Mouse (Mus musculus) urinary bladder, adult 2 months (tissue): ENCODE data around the gene Dnase1. TPM values are rescaled to one million over a fixed set of nuclear protein-coding genes. Genes with fewer than 3 reads are reported as not detected.
"Not testable (repeated sequence)": the region's sequence is repeated elsewhere in the genome, so short reads cannot be mapped to it uniquely, and the experiment has no call there.

Experiments
- DNase-seq: peaks from one replicate; pipeline ENCODE4 v3.0.0; 2022; ENCODE audit warnings: low spot score
- polyA plus RNA-seq: library from polyadenylated mRNA; depleted of rRNA; stranded (reverse); fragments of >200 nt; gene quantifications from 2 replicates; pipeline ENCODE4 v1.2.3, GENCODE M21; 2012; rRNA removed

The Dnase1 gene
- polyA plus RNA-seq, 1 experiment, result not detected

DNA sequence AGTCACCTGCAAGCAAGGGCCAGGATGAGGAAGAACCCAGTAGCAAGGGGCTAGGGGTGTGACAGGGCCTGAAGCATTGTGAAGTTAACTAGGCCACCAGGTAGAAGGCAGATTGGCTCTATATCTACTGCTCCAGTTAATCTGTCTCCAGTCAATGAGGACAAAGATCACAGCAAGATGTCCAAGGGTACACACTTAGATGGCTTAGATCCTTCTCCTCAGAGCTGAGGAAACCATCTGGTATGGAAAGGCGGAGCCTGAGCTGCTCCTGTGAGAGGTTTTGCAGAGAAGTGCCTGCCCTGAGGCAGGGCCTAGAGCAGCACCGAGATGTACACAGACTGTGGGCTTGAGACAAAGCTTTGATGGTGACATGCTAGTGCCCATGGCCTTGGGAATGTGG is 7.4 kb downstream of the Dnase1 start:
- DNase-seq, result no peak

DNA sequence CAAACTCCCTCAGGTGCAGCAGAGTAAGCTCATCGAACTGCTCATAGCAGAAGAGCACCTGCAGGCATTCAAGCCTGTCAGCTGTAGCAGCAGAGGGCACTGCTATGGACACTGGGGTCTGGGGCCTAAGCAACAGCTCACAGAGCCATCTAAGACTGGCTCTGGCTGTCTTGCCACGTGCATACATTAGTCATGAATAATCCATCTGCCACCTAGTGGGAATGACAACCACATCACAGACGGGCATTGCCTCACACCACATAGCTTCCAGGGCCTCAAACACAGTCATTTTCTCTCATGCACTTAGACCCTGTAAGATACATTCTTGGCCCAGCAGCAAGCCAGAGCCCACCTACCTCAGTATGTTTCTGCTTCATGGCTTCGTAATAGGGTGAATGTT is 8.8 kb downstream of the Dnase1 start:
- no peak for DNase-seq

DNA sequence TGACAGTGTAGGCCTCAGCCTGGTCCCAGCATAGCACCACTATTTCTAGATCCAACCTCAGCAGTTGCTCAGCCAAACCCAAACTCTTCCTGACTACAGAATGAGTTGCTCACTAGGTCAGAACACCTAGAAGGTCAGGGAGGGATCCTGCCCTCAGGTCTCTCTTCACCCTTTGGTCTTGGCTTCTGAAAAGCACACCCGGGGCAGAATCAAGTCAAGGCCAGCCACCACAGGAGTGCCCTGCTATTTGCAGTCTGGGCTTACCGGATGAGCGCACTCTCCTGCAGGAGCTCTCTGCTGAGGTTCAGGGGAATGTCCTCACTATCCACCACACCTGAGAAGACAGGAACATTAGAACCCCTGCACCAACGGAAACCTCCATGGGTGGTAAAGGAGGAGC is 15.9 kb downstream of the Dnase1 start:
- no peak for DNase-seq

- DNase-seq, result no peak
Measured at GRCm38 (mm10) chr16:4053811-4054210, 17.1 kb downstream of the Dnase1 start.

DNA sequence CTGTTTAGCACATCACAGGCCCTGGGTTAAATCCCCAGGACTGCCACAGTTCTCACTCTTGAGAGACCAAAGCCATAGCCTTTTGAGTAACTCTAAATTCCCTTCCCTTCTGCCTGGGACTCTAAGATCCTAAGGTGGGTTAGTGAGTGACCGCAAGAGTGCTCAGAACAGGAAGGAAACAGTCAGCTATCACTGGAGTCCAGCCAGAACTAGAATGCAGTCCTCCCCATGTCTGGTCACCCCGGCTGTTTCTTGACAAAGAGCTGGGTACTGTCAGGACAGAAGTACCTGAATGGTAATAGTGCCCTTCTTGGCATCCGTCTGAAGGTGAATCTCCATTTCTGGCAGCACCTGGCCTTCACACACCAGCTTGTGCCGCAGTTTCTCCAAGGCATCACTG is 28.2 kb downstream of the Dnase1 start:
- no peak for DNase-seq

GRCm38 (mm10) chr16:4068588-4068987 is 31.8 kb downstream of the Dnase1 start:
- DNase-seq, result no peak

DNA sequence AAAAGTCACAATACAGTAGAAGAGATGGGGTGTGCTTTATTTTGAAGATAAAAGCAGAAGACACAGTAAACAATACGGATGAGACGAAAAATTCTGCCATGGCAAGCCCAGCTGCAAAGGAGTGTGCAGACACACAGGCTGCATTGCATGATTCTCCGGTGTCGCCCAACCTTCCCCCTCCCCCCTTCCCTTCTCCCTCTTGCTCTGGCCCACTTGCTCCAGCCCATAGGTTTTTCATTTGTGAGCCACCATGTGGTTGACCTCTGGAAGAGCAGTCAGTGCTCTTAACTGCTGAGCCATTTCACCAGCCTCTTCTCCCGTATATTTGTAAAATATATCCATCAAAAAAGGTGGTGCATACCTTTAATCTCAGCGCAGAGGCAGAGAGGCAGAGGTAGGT is 37.6 kb downstream of the Dnase1 start:
- no peak for DNase-seq

DNA sequence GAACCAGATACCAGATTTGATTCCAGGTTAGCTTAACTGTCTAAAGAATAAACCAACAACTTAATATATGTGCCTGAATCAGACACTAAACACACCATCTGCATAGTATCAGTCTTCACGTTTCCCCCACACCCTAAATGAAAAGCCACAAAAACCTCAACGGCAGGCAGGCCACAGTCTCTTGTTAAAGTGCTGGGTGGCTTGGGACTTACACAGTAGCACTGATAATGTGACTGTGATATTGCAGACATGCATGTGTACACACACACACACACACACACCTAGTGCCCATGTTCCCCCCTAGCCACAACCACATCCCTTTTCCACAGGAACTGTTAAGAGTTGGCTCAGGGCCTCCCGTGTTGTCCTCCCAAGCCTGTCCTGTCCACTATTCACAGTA is 38.1 kb downstream of the Dnase1 start:
- DNase-seq, result no peak

- DNase-seq, result peak; percentile 96
Measured at GRCm38 (mm10) chr16:4077384-4078061, 40.8 kb downstream of the Dnase1 start, which contains the start of gene Trap1. TSS of gene Trap1 (minus strand) at chr16:4077827.

GRCm38 (mm10) chr16:4078302-4078701 is 41.6 kb downstream of the Dnase1 start:
- not testable (repeated sequence) for DNase-seq

DNA sequence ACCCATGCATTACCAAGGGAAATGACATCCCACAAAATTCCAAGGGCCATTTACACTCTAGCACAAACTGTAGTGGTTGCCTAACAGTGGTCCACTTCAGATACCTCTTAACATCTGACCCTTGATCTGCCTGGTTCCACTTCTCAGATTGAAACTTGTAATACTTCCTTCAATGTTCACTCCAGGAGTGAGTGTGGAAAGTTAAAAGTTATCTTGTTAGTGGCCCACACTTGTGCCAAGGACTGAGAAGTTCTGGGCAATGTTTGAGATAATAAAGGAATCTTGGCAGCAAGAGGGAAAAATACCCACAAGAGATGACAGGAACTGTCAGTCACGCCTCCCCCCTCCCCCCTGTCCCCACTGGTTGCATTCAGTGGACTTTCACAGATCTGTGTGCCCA is 42.9 kb downstream of the Dnase1 start:
- no peak for DNase-seq

GRCm38 (mm10) chr16:4080419-4080818 is 43.7 kb downstream of the Dnase1 start:
- not testable (repeated sequence) for DNase-seq

GRCm38 (mm10) chr16:4085051-4085450 is 48.3 kb downstream of the Dnase1 start:
- DNase-seq, result no peak

GRCm38 (mm10) chr16:4085851-4086387 is 49.2 kb downstream of the Dnase1 start:
- DNase-seq, result no peak

DNA sequence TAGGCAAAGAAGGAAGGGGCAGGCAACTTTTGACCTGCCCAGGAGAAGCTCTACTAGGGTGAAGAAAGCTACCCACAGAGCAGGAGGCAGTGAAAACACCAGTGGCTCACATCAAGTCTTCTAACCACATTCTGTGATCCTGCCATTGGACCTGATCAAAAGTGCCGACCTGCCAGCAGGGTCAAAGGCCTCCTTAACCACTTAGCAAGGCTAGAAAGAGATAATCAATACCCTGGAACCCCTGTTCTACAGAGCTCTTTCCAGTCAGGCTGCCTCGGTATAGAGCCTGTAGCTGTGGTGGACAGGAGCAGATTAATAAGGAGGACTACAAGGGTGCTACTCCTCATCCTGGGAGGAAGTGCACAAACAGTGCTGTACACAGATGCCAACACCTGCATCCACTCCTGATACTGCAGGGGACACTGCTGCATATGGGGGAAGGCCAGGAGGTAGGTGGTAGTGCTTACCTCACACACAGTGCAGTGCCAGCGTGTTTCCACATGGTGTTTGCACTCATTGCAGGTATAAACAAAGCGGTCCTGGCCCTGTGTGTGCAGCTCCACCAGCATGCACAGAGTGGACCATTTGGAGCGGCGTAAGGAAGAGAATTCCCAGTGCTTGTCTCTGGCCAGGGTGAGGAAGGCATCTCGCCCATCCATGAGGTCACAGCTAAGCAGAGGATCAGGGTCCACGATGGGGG is 50.6 kb downstream of the Dnase1 start:
- no peak for DNase-seq

Other genes with a start within 250 kb of the Dnase1 start
- gene Olfr15, start 206.1 kb upstream of the Dnase1 start, polyA plus RNA-seq, result 0.07 TPM in 1 of 2 replicates, not detected in the other
- 2.7 and 3.0 TPM in 2 replicates for gene Zfp174, start 189.7 kb upstream of the Dnase1 start, polyA plus RNA-seq
- 54.1 and 60.6 TPM in 2 replicates for gene Naa60, start 164.6 kb upstream of the Dnase1 start, polyA plus RNA-seq
- gene Zfp597, start 152.4 kb upstream of the Dnase1 start, polyA plus RNA-seq, result 7.3 and 7.8 TPM in 2 replicates
- 0.25 and 0.62 TPM in 2 replicates for gene Gm20695, start 152.3 kb upstream of the Dnase1 start, polyA plus RNA-seq
- 5.8 and 7.0 TPM in 2 replicates for gene 1700037C18Rik, start 128.3 kb upstream of the Dnase1 start, polyA plus RNA-seq
- 19.5 and 20.3 TPM in 2 replicates for gene Cluap1, start 128.1 kb upstream of the Dnase1 start, polyA plus RNA-seq
- gene Nlrc3, start 60.3 kb upstream of the Dnase1 start, polyA plus RNA-seq, result 1.3 and 1.4 TPM in 2 replicates
- gene Slx4, start 33.2 kb upstream of the Dnase1 start, polyA plus RNA-seq, result 17.5 and 18.2 TPM in 2 replicates
- 76.9 and 84.2 TPM in 2 replicates for gene Trap1, start 40.9 kb downstream of the Dnase1 start, polyA plus RNA-seq
- 7.3 and 21.3 TPM in 2 replicates for gene Crebbp, start 177.1 kb downstream of the Dnase1 start, polyA plus RNA-seq